Mouse (Mus musculus): ENCODE results near the gene Best1. TPM values are rescaled to one million over a fixed set of nuclear protein-coding genes. Genes with fewer than 3 reads are reported as not detected.

The Best1 gene
- total RNA-seq, 2 experiments from 2014 or later, result 1.1 TPM; not detected in 1

GRCm38 (mm10) chr19:9937428-9937827 lies 64.0 kb downstream of the Best1 start:
- no peak for ATAC-seq (replicated peaks; ENCODE audit: poor library complexity)

- peak; percentile 29 for ATAC-seq (replicated peaks; ENCODE audit: poor library complexity)
These were observed 64.9 kb downstream of the Best1 start for GRCm38 (mm10) chr19:9936579-9936978.

Other genes starting within 250 kb of the Best1 start
- not detected in 2 replicates for gene Scgb2a2, start 154.1 kb downstream of the Best1 start, total RNA-seq (2015)
- not detected in 2 replicates for gene Scgb2a2, start 154.1 kb downstream of the Best1 start, total RNA-seq (2017)
- 179 and 188 TPM in 2 replicates for gene Incenp, start 102.1 kb downstream of the Best1 start, total RNA-seq (2015)
- 95.9 and 97.2 TPM in 2 replicates for gene Incenp, start 102.1 kb downstream of the Best1 start, total RNA-seq (2017)
- 1,115 and 1,144 TPM in 2 replicates for gene Fth1, start 21.0 kb downstream of the Best1 start, total RNA-seq (2015)
- gene Fth1, start 21.0 kb downstream of the Best1 start, total RNA-seq (2017), result 325 and 354 TPM in 2 replicates
- 3.0 and 4.6 TPM in 2 replicates for gene Rab3il1, start within 50 bp of the Best1 start, total RNA-seq (2015)
- gene Rab3il1, start within 50 bp of the Best1 start, total RNA-seq (2017), result 3.4 and 3.9 TPM in 2 replicates
- gene Fads3, start 39.9 kb upstream of the Best1 start, total RNA-seq (2015), result 1.4 and 2.1 TPM in 2 replicates
- 2.1 and 2.8 TPM in 2 replicates for gene Fads3, start 39.9 kb upstream of the Best1 start, total RNA-seq (2017)
- 7.7 and 10.4 TPM in 2 replicates for gene Fads2, start 100.1 kb upstream of the Best1 start, total RNA-seq (2015)
- 6.3 and 13.7 TPM in 2 replicates for gene Fads2, start 100.1 kb upstream of the Best1 start, total RNA-seq (2017)
- 14.9 and 22.2 TPM in 2 replicates for gene Fads1, start 181.3 kb upstream of the Best1 start, total RNA-seq (2015)
- 9.4 and 10.0 TPM in 2 replicates for gene Fads1, start 181.3 kb upstream of the Best1 start, total RNA-seq (2017)
- gene Tmem258, start 202.4 kb upstream of the Best1 start, total RNA-seq (2015), result 308 and 313 TPM in 2 replicates
- 149 and 204 TPM in 2 replicates for gene Tmem258, start 202.4 kb upstream of the Best1 start, total RNA-seq (2017)
- 56.9 and 61.1 TPM in 2 replicates for gene Fen1, start 202.5 kb upstream of the Best1 start, total RNA-seq (2015)
- 125 and 135 TPM in 2 replicates for gene Fen1, start 202.5 kb upstream of the Best1 start, total RNA-seq (2017)
- gene Myrf, start 239.1 kb upstream of the Best1 start, total RNA-seq (2015), result not detected in 2 replicates
- not detected in 2 replicates for gene Myrf, start 239.1 kb upstream of the Best1 start, total RNA-seq (2017)

Measured in megakaryocyte progenitor cell, adult 5-6 weeks (primary cell).